Mouse (Mus musculus) heart, adult 2 months (tissue): ENCODE data around the gene Npvf.

Experiments used
- CTCF ChIP-seq: fragments of 200-600 bp; IDR thresholded peaks from 2 replicates; pipeline ENCODE4 v1.8.1; 2022; ENCODE audit warnings: antibody characterized with exemption, mild to moderate bottlenecking, moderate library complexity
- EP300 ChIP-seq: fragments of 200-500 bp; IDR thresholded peaks from 2 replicates; pipeline ENCODE4 v1.6.1; 2011; ENCODE audit warnings: low read depth, low read length, control low read depth; ENCODE audit not compliant: insufficient read depth
- POLR2A ChIP-seq: fragments of 200-500 bp; IDR thresholded peaks from 2 replicates; pipeline ENCODE4 v1.6.1; 2011; ENCODE audit warnings: mild to moderate bottlenecking, low read depth, low read length, control low read depth; ENCODE audit not compliant: insufficient read depth

DNA sequence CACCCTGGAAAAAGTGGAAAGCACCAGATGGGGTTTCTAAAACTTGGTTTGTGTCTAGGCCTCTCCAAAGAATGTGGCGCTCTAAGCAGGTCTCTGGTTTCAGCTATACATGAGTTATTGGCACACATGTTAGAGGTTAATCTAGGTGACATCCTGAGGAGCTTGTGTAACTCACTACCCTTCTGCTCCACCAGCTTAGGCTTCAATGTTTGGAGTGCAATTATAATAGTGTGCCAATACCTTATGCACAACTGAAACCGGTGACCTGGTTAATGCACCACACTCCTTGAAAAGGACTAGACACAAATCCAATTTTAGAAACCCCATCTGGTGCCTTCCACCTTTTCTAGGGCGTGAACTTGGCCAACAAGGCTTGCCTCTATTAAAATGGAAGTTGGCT, 1.7 kb upstream of the Npvf start:
- TF ChIP-seq POLR2A (no peak), CTCF (no peak), EP300 (no peak)
